Mouse (Mus musculus) heart, postnatal 14 days (tissue): ENCODE results near the gene Pttg1. TPM values are rescaled to one million over a fixed set of nuclear protein-coding genes. Genes with fewer than 3 reads are reported as not detected.

Experiments
- DNase-seq, 2 experiments: peaks; one replicate each; pipeline ENCODE4 v3.0.0; 2021 to 2022
- intact Hi-C: fragments of 180-260 bp; cut with DNase I; formaldehyde crosslinking; loops from one replicate; pipeline ENCODE4 v1.15.1; 2025
- long read RNA-seq, 2 experiments: library from polyadenylated mRNA; stranded (forward); transcript quantifications; one replicate each; pipeline ENCODE4 v2.0.0; 2021
- total RNA-seq, 2 experiments: library from RNA; stranded (reverse); gene quantifications; 2 replicates each; pipeline ENCODE4 v1.2.3; 2021

Pttg1 gene
- 10 to 100 TPM; 55.6 to 58.5 TPM for total RNA-seq
- long read RNA-seq, experiment 1, transcript Pttg1-202 (6 exons, 741 nt), result minor isoform, 8 of 104 reads
- long read RNA-seq, experiment 1, transcript Pttg1-206 (5 exons, 948 nt), result major isoform, 78 of 104 reads
- long read RNA-seq, experiment 1, transcript Pttg1-205 (6 exons, 696 nt), result minor isoform, 7 of 104 reads
- long read RNA-seq, experiment 1, partial matches to known transcripts, result 0 of 104 reads
- long read RNA-seq, experiment 1, other reads (novel, unspliced or antisense), result 3 of 104 reads
- long read RNA-seq, experiment 2, transcript Pttg1-202 (6 exons, 741 nt), result minor isoform, 11 of 87 reads
- long read RNA-seq, experiment 2, transcript Pttg1-205 (6 exons, 696 nt), result minor isoform, 7 of 87 reads
- long read RNA-seq, experiment 2, transcript Pttg1-206 (5 exons, 948 nt), result major isoform, 63 of 87 reads
- long read RNA-seq, experiment 2, partial matches to known transcripts, result 0 of 87 reads
- long read RNA-seq, experiment 2, other reads (novel, unspliced or antisense), result 3 of 87 reads

GRCm38 (mm10) chr11:43425824-43426413 lies at the start of gene Pttg1:
Pttg1 (minus strand) TSS chr11:43426251.
- DNase-seq, result peak; percentile 79
- intact Hi-C loops, result no loop called here

GRCm38 (mm10) chr11:43474225-43474774 lies 48.2 kb upstream of the Pttg1 start, which contains the start of gene C1qtnf2:
C1qtnf2 (plus strand) TSS chr11:43474276.
- intact Hi-C loops, result no loop called here
- peak; percentile 68 to 77 for DNase-seq

- peak in 1 of 2 experiments; percentile 0 for DNase-seq
- intact Hi-C loops, result no loop called here
These were observed 47.7 kb upstream of the Pttg1 start for GRCm38 (mm10) chr11:43473635-43474224.

- intact Hi-C loops, result no loop called here
- peak in 1 of 2 experiments; percentile 11 for DNase-seq
These were observed 47.1 kb upstream of the Pttg1 start for GRCm38 (mm10) chr11:43473115-43473514.

- intact Hi-C loops, result no loop called here
- no peak for DNase-seq
These were observed 45.1 kb upstream of the Pttg1 start for GRCm38 (mm10) chr11:43470881-43471820.

GRCm38 (mm10) chr11:43470118-43470517 lies 44.1 kb upstream of the Pttg1 start:
- DNase-seq, result peak in 1 of 2 experiments; percentile 60

GRCm38 (mm10) chr11:43463204-43463603 lies 37.2 kb upstream of the Pttg1 start:
- no peak for DNase-seq
- intact Hi-C loops, result no loop called here

More at GRCm38 (mm10) chr11:43470118-43470517, 44.1 kb upstream of the Pttg1 start:
- intact Hi-C loops, result no loop called here

- DNase-seq, result no peak
- intact Hi-C loops, result loop anchor here (2.0 kb wide), 1 partner anchor 41 kb away; no protein-coding TSS in a partner anchor
These were observed 26.2 kb upstream of the Pttg1 start for GRCm38 (mm10) chr11:43452266-43452665.

GRCm38 (mm10) chr11:43451322-43451721 lies 25.3 kb upstream of the Pttg1 start:
- intact Hi-C loops, result no loop called here
- no peak for DNase-seq

GRCm38 (mm10) chr11:43449916-43450315 lies 23.9 kb upstream of the Pttg1 start:
- intact Hi-C loops, result no loop called here
- no peak for DNase-seq

- intact Hi-C loops, result no loop called here
- DNase-seq, result no peak
These were observed 17.1 kb upstream of the Pttg1 start for GRCm38 (mm10) chr11:43443183-43443582.

- DNase-seq, result no peak
These were observed 15.1 kb upstream of the Pttg1 start for GRCm38 (mm10) chr11:43441121-43441520.

GRCm38 (mm10) chr11:43434024-43434407 lies 8.0 kb upstream of the Pttg1 start:
- intact Hi-C loops, result no loop called here
- no peak for DNase-seq

More at GRCm38 (mm10) chr11:43441121-43441520, 15.1 kb upstream of the Pttg1 start:
- intact Hi-C loops, result no loop called here

GRCm38 (mm10) chr11:43433254-43434023 lies 7.4 kb upstream of the Pttg1 start, which contains the start of gene Slu7:
Slu7 (plus strand) TSS chr11:43433744.
- intact Hi-C loops, result no loop called here
- peak; percentile 72 to 77 for DNase-seq

GRCm38 (mm10) chr11:43426414-43426884 lies 398 bp upstream of the Pttg1 start:
- DNase-seq, result peak; percentile 12 to 29
- intact Hi-C loops, result no loop called here

- no peak for DNase-seq
- intact Hi-C loops, result no loop called here
These were observed 813 bp downstream of the Pttg1 start for GRCm38 (mm10) chr11:43425166-43425709.

- intact Hi-C loops, result no loop called here
- no peak for DNase-seq
These were observed 1.7 kb downstream of the Pttg1 start for GRCm38 (mm10) chr11:43424386-43424785.

GRCm38 (mm10) chr11:43417201-43417600 lies 8.8 kb downstream of the Pttg1 start:
- intact Hi-C loops, result no loop called here
- no peak for DNase-seq
